Mouse (Mus musculus) stomach, embryonic 15.5 days (tissue): ENCODE measurements around the gene Lancl1. TPM values are rescaled to one million over a fixed set of nuclear protein-coding genes. Genes with fewer than 3 reads are reported as not detected.

Experiments used
- ATAC-seq: fragments of 200-750 bp; cut with Nextera tagmentation; 2 replicates; pipeline ENCODE4 v1.8.0; 2017; ENCODE audit warnings: low read depth, moderate number of reproducible peaks, moderate TSS enrichment; ENCODE audit not compliant: insufficient read depth, low FRiP score
- H3K27ac ChIP-seq: fragments of 300-500 bp; sonication (generic); 2 replicates; pipeline ENCODE4 v1.5.1; 2015; ENCODE audit warnings: mild to moderate bottlenecking, inconsistent platforms
- H3K27me3 ChIP-seq: fragments of 300-500 bp; sonication (generic); replicated peaks from 2 replicates; pipeline ENCODE4 v1.6.1; 2015; ENCODE audit warnings: inconsistent platforms
- H3K36me3 ChIP-seq: fragments of 300-500 bp; sonication (generic); 2 replicates; pipeline ENCODE4 v1.6.1; 2015; ENCODE audit warnings: inconsistent platforms
- H3K4me1 ChIP-seq: fragments of 300-500 bp; sonication (generic); 2 replicates; pipeline ENCODE4 v1.6.1; 2015; ENCODE audit warnings: inconsistent platforms
- H3K4me2 ChIP-seq: fragments of 300-500 bp; sonication (generic); 2 replicates; pipeline ENCODE4 v1.6.1; 2015; ENCODE audit warnings: mild to moderate bottlenecking, inconsistent platforms
- H3K4me3 ChIP-seq: fragments of 300-500 bp; sonication (generic); replicated peaks from 2 replicates; pipeline ENCODE4 v1.5.1; 2015; ENCODE audit warnings: inconsistent platforms
- H3K9ac ChIP-seq: fragments of 300-500 bp; sonication (generic); 2 replicates; pipeline ENCODE4 v1.6.1; 2015; ENCODE audit warnings: inconsistent platforms
- H3K9me3 ChIP-seq: fragments of 300-500 bp; sonication (generic); 2 replicates; pipeline ENCODE4 v1.6.1; 2016; ENCODE audit warnings: inconsistent platforms
- WGBS: fragments of 180-500 bp; shearing (Covaris S2); methylation state at CpG from one replicate; pipeline ENCODE4 v1.1.7; 2015; 5-methylcytosine and 5-hydroxymethylcytosine counted together
- polyA plus RNA-seq: library from polyadenylated mRNA; unstranded; fragments of >200 nt; fragmentation: Nextera tagmentation; extraction: Ambion mirVana; gene quantifications from 2 replicates; pipeline ENCODE4 v1.2.1, GENCODE M21; 2015

Lancl1 gene
- polyA plus RNA-seq, 1 experiment from 2014 or later: 88.5 TPM

DNA sequence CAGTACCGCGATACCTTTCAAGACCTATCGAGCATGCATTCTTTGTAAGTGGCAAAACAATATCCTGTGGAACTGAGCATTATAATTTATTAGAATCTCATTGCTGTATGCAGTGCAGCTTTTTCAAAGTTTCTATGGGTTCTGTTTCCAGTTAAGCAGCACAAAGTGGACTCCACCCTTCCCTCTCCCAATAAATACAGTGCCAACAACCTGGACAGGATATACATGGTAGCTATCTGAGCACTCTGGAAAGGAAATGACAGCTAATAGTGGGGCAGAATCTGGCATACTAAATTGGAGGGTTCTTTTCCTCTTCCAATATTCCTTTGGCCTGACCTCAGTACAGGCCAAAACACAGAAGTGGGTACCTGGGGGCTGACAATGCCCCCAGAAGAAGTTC, 28.2 kb downstream of the Lancl1 start:
- no peak overlapping the region for H3K27ac ChIP-seq
- whole genome bisulfite sequencing: 93% methylated on average over 3 of the region's 3 CpGs
- no peak for ATAC-seq
- H3K9me3 ChIP-seq: no peaks in the 10 kb centered on the region
- no peak overlapping the region for H3K9ac ChIP-seq
- no peaks in the 10 kb centered on the region for H3K27me3 ChIP-seq
- H3K4me1 ChIP-seq: no peaks in the 10 kb centered on the region
- H3K36me3 ChIP-seq: 0 out of 2 replicates have a peak, but pooled peaks cover 4% of the 10 kb centered on the region
- H3K4me3 ChIP-seq: no peak overlapping the region
- H3K4me2 ChIP-seq: no peak overlapping the region

DNA sequence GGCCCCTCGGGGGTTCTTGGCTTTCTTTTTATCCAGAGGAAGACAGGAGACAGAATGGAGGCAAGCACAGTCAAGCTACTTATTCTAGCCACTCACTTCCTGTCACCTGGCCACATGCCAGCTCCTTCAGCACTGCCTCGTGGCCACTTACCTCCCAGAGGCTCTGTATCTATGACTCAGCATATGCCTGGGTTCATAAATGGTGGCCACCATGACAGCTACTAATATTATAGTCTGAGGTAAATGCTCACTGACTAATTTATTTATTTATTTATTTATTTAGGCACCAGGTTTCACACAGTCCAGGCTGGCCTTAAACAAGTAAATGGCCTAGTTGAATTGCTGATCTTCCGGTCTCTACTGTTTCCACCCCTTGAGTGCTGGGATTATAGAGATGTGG, 35.0 kb downstream of the Lancl1 start:
- no peak overlapping the region for H3K27ac ChIP-seq
- H3K27me3 ChIP-seq: no peaks in the 10 kb centered on the region
- WGBS: 59% methylated on average over 3 of the region's 3 CpGs
- no peak overlapping the region for H3K9ac ChIP-seq
- no peak overlapping the region for H3K4me2 ChIP-seq
- no peak overlapping the region for H3K4me3 ChIP-seq
- H3K4me1 ChIP-seq: no peaks in the 10 kb centered on the region
- no peak for ATAC-seq
- H3K9me3 ChIP-seq: no peaks in the 10 kb centered on the region
- no peaks in the 10 kb centered on the region for H3K36me3 ChIP-seq

DNA sequence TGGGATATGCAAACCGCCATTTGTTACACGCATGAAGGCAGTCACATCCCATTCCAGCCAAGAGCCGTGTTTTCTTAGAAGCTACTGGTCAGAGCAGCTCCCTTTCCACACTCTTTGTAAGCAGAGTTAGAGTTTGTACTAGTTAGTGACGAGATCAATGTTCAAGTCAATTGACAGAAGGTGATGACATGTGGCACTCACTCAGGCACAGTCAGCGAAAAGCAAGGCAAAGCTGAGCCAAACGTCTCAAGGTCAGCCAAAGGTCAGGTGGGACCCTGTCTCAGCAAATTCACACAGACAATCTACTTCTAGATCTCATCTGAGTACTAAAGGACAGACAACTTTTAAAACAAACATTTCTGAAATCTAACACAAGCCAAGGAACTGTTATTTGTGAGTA, 36.4 kb downstream of the Lancl1 start:
- Histone ChIP-seq H3K4me3 (no peak overlapping the region), H3K36me3 (no peaks in the 10 kb centered on the region), H3K27ac (no peak overlapping the region), H3K9ac (no peak overlapping the region), H3K27me3 (no peaks in the 10 kb centered on the region), H3K4me1 (no peaks in the 10 kb centered on the region; the same call in 1 of the 2 replicates), H3K4me2 (no peak overlapping the region), H3K9me3 (no peaks in the 10 kb centered on the region)
- ATAC-seq: no peak
- WGBS: 67% methylated on average over 6 of the region's 6 CpGs

DNA sequence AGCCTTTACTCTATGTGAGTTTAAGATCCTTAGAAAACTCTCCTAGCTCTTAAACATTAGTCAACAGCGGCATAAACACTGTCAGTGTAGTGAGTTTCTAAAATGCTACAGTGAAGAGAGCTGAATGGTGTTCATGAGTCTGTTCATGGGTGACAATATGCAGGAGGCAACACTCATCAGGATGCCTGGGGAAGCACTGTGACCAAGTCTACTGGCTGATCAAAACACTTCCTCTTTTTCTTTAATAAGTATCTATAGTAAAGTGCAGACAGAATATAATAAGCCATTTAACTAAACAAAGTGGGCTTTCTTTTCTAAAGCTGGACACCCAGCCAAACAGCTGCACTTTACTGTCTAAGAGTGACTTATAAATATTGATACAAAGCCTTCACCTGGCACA, 37.3 kb downstream of the Lancl1 start:
- no peaks in the 10 kb centered on the region; the same call in 1 of the 2 replicates for H3K4me1 ChIP-seq
- H3K4me2 ChIP-seq: no peak overlapping the region
- no peaks in the 10 kb centered on the region for H3K9me3 ChIP-seq
- WGBS: 71% methylated on average over 1 of the region's 1 CpGs
- H3K4me3 ChIP-seq: no peak overlapping the region
- no peak for ATAC-seq
- H3K36me3 ChIP-seq: no peaks in the 10 kb centered on the region
- H3K9ac ChIP-seq: no peak overlapping the region
- H3K27ac ChIP-seq: no peak overlapping the region
- no peaks in the 10 kb centered on the region for H3K27me3 ChIP-seq

DNA sequence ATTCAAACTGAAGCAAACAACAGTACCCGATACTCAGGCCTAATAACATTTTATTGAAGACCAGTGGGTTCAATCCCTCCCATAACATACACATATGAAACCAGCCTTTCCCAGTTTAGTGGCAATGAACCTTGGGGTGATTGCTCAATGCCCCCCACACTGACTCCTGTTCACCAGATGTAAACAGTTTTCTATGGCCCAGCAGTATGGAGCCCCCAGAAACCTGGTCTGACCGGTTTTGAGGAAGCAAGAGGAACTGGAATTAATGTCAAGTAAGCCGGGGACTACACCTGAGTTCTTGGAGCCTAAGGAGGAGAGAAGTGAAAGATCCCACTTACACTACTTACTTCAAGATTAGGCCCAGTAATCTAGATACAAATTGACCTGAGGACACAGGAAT, 38.2 kb downstream of the Lancl1 start:
- peak overlapping the region; percentile 48; the same call in 1 of the 2 replicates for H3K27ac ChIP-seq
- no peak overlapping the region for H3K9ac ChIP-seq
- H3K27me3 ChIP-seq: no peaks in the 10 kb centered on the region
- no peak overlapping the region for H3K4me3 ChIP-seq
- 67% methylated on average over 3 of the region's 3 CpGs for WGBS
- no peaks in the 10 kb centered on the region for H3K36me3 ChIP-seq
- ATAC-seq: peak; percentile 66; the same call in 1 of the 2 replicates
- no peaks in the 10 kb centered on the region; the same call in 1 of the 2 replicates for H3K4me1 ChIP-seq
- H3K4me2 ChIP-seq: no peak overlapping the region
- H3K9me3 ChIP-seq: no peaks in the 10 kb centered on the region

DNA sequence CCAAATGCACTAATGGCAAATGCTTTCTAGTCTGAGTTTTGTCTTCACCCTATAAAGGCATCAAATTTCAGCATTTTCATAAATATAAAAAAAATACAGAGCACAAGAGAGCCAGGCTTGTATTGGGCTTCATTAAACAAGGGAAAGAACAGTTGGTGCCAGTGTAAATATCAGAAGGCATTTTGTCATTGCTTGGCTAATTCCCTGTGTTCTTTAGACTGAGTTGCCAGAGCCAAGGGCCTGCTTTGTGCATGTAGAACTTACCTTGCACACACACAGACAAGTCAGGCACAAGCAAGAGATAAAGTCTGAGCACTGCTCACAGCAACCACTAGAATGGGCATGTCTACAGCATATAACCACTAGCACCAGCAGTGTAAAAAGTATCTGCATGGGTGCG, 40.1 kb downstream of the Lancl1 start:
- Histone ChIP-seq H3K4me1 (no peaks in the 10 kb centered on the region; the same call in 1 of the 2 replicates), H3K9me3 (no peaks in the 10 kb centered on the region), H3K36me3 (no peaks in the 10 kb centered on the region), H3K27me3 (no peaks in the 10 kb centered on the region), H3K4me3 (no peak overlapping the region), H3K27ac (no peak overlapping the region; the same call in 1 of the 2 replicates), H3K4me2 (no peak overlapping the region), H3K9ac (no peak overlapping the region)
- 85% methylated on average over 1 of the region's 1 CpGs for WGBS
- no peak for ATAC-seq

DNA sequence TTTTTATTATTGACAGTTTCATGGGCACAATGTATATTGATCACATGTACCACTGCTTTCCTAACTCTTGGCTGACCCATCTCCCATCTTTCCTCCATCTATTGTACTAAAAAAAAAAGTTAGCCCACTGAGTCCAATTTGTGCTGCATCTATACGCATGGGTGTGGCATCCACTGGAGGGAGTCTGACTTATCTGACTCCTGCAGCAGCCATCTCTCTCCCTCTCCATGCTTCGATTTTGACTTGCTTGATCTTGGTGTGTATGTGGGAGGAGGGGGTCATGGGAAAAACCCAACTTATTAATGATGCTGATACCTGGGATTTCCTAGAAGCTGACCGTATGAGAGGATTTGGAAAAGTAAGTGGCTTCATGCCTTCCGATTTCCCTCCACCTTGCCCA, 40.5 kb downstream of the Lancl1 start:
- WGBS: 87% methylated on average over 4 of the region's 4 CpGs

DNA sequence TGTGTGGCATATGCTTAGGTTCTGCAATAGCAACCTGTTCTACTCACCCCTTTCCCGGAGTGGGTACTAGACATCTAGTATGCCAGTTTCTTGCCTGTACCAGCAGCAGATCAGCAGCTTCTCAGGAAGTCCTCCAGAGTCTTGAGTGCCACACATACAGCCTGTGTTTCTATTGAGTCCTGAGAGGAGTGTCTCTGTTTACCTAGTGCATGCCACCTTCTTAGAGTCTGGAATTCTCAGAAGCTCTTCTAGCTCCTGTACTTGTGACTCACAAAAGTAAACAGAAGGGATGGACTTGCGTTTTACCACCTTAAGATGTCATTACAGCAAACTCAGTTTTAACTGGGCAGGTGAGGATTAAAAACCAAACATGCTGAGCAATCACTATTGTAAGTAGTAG, 41.9 kb downstream of the Lancl1 start:
- Histone ChIP-seq H3K36me3 (no peaks in the 10 kb centered on the region), H3K4me2 (no peak overlapping the region), H3K27ac (0 out of 2 replicates have a peak overlapping the region, but pooled peaks have one; percentile 35), H3K9ac (no peak overlapping the region), H3K4me1 (no peaks in the 10 kb centered on the region; the same call in 1 of the 2 replicates), H3K27me3 (no peaks in the 10 kb centered on the region), H3K9me3 (no peaks in the 10 kb centered on the region), H3K4me3 (no peak overlapping the region)
- 64% methylated on average over 2 of the region's 2 CpGs for WGBS
- peak; percentile 81 for ATAC-seq

More for the DNA sequence above, 40.5 kb downstream of the Lancl1 start:
- Histone ChIP-seq H3K9ac (no peak overlapping the region), H3K4me3 (no peak overlapping the region), H3K36me3 (no peaks in the 10 kb centered on the region), H3K27ac (no peak overlapping the region), H3K9me3 (no peaks in the 10 kb centered on the region), H3K4me1 (no peaks in the 10 kb centered on the region; the same call in 1 of the 2 replicates), H3K4me2 (no peak overlapping the region), H3K27me3 (no peaks in the 10 kb centered on the region)
- no peak for ATAC-seq

DNA sequence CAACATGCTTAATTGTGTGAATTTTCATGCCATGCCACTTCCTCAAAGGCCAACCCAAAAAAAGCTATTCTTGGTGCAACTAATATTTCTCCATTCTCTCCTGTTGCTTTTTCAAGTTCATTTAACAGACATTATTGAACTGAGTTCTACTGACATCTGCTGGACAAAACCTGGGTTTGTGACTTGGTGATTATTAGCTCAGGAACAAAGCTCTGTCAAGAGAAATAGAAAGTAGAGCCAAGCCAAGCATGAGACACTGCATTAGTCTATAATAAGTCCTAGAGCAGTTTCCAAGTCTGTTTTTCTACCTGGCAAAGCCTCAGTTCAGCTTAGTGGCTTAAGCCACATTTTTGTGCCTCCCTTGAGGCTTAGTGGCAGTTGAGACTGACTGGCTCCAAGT, 45.9 kb downstream of the Lancl1 start:
- H3K4me3 ChIP-seq: no peak overlapping the region
- H3K9ac ChIP-seq: no peak overlapping the region
- no peaks in the 10 kb centered on the region for H3K27me3 ChIP-seq
- no peaks in the 10 kb centered on the region for H3K9me3 ChIP-seq
- no peaks in the 10 kb centered on the region for H3K4me1 ChIP-seq
- no peak for ATAC-seq
- H3K36me3 ChIP-seq: no peaks in the 10 kb centered on the region
- no peak overlapping the region for H3K4me2 ChIP-seq
- no peak overlapping the region for H3K27ac ChIP-seq

DNA sequence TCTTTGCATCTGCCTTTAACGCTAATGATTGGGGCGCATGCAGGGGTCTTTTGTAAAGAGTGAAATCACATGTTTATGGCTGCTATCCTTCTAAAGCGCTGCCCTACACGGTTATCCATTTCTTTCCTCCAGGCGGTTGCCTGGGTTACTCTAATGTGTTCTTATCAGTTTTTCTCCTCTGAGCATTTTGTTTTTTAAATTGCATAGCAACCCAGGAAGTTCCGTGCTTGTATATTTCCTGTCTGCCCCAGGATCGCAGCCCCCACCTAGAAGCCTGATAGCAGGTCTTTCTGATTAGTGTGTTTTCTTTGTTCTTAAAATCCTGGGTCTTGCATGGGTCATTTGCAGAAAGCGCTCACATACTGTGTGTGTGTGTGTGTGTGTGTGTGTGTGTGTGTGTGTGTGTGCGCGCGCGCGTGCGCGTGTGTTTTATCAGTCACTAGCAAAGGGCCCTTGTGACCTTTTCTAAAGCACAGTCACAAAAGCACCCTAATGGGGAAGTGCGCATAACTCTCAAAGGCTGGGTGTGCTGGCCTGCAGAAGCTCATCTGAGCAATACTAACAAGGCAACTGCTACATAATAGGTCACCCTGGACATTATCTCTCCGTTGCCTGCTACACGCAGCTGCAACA, 51.0 kb downstream of the Lancl1 start:
- H3K4me3 ChIP-seq: no peak overlapping the region
- H3K27ac ChIP-seq: no peak overlapping the region
- no peaks in the 10 kb centered on the region for H3K9me3 ChIP-seq
- no peak overlapping the region for H3K9ac ChIP-seq
- no peaks in the 10 kb centered on the region for H3K4me1 ChIP-seq
- 56% methylated on average over 18 of the region's 18 CpGs for WGBS
- peak; percentile 66 for ATAC-seq
- peak overlapping the region; percentile 19; the same call in 1 of the 2 replicates for H3K4me2 ChIP-seq
- H3K27me3 ChIP-seq: no peaks in the 10 kb centered on the region
- no peaks in the 10 kb centered on the region for H3K36me3 ChIP-seq

DNA sequence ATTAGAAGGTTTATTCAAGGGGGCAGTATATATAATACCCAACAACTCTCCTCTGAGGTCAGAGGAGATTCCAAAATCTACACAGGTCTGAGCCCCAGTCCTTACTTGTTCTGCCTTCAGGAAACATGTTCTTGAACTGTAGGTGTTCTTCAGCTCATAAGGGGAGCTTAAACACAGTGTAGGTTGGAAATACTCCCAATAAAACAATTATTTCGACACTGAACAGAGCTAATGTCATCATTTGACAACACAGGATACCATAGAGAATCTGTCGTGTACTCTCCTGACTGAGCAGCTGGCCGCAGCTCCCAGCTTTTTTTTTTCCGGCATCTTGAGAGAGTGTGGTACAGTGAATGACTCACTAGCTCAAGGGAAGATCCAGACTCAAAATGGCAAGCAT, 52.8 kb downstream of the Lancl1 start:
- H3K9ac ChIP-seq: no peak overlapping the region
- no peaks in the 10 kb centered on the region for H3K27me3 ChIP-seq
- no peak for ATAC-seq
- H3K9me3 ChIP-seq: no peaks in the 10 kb centered on the region
- no peaks in the 10 kb centered on the region for H3K4me1 ChIP-seq
- no peaks in the 10 kb centered on the region for H3K36me3 ChIP-seq
- 57% methylated on average over 4 of the region's 4 CpGs for WGBS
- H3K4me2 ChIP-seq: no peak overlapping the region
- H3K27ac ChIP-seq: no peak overlapping the region
- no peak overlapping the region for H3K4me3 ChIP-seq

DNA sequence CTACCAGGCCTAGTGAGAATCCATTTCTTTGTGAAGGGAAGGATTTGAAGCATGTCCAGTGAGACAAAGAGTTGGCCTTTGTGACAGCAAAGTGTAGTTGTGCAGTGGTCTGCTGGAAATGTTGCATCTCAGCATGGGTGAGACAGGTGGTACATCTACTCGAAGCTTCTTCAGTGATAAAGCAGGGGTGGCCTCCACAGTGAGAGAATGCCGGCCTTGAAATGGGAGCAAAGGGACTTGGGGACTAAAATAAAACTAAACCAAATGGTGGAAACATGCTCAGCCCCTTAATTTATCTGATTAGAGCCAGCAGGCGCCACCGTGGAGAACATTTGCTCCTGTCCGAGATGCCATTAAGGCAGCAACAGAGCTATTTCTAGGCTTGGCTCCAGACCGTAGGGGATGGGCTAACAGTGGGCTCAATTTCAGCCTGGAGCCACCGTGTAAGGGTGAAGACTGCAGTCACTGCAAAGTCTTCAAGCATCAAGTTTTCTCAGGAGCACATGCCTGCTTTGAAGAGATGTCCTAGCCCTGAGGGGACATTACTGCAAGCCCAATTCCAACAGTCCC, 53.5 kb downstream of the Lancl1 start:
- 57% methylated on average over 7 of the region's 7 CpGs for WGBS
- H3K36me3 ChIP-seq: no peaks in the 10 kb centered on the region
- ATAC-seq: no peak
- H3K27ac ChIP-seq: no peak overlapping the region
- H3K4me1 ChIP-seq: no peaks in the 10 kb centered on the region
- H3K9ac ChIP-seq: no peak overlapping the region
- no peak overlapping the region for H3K4me3 ChIP-seq
- H3K27me3 ChIP-seq: no peaks in the 10 kb centered on the region
- H3K9me3 ChIP-seq: no peaks in the 10 kb centered on the region
- H3K4me2 ChIP-seq: no peak overlapping the region
